Mouse (Mus musculus): ENCODE measurements around the gene Spsb4.

The Spsb4 gene

DNA sequence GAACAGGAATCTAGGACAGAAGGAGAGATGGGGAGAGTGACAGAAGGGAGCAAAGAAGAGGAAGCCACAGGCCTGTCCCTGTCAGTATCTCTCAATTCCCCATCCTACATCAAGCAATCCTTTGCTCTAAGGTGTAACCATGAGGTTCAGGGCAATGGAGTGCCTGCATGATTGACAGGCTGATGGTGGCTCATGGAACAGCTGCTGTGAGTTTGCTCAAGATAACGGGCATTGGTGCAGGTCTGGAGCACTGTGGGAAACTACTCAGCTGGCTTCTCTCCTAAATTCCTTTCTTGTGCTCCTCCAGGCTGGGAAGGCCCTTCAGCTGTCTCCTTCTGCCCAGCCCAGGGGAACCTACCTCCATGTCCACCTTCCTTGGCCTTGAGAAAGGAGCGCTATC is 109.9 kb downstream of the Spsb4 start:
- DNase-seq (ENCODE audit: extremely low read depth, low read depth) = no peak

DNA sequence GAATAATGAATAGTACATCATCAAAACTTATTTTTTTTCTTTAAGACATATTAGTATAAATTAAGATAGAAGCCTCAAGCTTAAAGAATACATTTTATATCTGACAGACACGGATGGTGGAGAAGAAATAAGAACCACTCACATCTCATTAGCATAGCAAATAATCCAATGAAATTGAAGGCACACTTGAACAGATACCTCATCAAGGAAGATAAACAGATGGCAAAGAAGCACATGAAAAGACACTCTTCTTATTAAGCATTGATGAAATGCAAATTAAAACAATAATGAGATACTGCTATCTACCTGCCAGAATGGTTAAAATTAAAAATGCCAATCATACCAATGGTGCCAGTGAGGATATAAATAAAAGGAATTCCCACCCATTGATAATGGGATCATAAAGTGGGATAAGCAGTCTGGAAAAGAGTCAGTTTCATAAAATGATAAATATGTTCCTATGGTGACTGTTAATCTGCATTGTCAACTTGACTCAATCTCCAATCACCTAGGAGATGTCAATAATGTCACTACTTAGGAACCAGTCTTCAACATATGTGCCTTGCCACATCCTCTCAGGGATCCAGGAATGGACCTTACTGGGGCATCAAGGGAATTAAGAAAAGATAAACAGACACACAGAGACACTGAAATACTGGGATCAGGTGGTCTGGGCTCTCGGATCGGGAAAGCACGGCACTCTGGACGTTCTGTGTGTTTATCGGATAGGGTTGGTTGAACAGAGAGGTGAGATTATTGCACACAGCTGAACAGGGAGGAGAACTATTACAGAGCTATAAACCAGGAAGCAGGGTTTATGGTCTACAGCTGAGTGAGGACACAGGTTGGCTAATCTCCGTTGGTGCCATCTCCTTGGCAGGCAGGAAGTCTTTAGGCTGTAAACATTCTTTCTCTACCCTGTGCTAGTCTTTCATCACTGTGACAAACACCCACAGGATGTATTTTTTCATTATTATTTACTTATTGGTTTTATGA is 114.0 kb downstream of the Spsb4 start:
- DNase-seq (ENCODE audit: extremely low read depth, low read depth) = no peak

DNA sequence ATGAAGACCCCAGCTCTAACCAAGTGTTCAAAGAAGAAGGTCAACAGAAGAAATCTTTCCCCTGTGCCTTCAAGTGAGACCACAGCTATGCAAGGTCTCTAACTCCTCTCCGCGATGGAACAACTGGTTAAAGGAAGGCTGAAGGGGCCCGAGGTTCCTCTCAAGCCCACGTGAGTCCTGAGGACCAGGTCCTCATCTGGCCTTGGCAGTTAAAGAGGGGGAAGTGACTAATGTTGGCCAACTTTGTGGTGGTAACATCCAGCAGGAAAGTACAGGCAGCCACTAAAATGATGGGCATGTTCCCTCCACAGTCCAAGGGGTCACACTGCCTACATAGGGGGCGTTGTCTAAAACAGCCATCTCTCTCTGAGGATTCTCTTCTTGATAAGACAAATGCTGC is 118.9 kb downstream of the Spsb4 start:
- DNase-seq (ENCODE audit: extremely low read depth, low read depth) = no peak

DNA sequence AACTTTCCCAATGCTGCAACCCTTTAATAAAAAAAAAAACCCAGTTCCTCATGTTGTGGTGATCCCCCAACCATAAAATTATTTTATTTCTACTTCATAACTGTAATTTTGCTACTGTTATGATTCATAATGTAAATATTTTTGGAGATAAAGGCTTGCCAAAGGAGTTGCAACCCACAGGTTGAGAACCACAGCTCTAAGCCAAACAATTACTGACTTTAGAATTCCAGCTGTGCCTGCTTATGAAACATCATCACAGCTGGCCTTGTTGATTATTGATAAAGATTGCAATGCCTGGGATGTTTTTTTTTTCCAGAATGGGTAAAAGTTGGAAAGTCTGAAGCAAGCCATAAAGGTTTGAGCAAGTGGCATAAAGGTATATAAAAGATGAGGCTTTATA is 119.6 kb downstream of the Spsb4 start:
- no peak for DNase-seq (ENCODE audit: extremely low read depth, low read depth)

DNA sequence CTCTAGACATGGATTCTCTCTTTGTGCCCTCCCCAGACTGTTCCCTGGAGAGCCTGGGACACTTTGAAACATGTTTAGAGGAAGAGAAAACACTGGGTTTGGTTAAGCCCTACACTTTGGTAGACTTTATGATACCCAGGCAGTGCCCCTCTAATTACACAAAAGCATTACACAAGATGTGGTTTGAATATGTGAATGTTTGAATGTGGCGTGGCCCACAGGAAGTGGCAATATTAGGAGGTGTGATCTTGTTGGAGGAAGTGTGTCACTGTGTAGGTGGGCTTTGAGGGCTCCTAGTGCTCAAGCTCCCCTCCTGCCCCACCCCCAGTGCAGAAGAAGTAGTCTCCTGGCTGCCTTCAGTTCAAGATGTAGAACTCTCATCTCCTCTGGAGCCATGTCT is 122.0 kb downstream of the Spsb4 start:
- DNase-seq (ENCODE audit: extremely low read depth, low read depth) = no peak

DNA sequence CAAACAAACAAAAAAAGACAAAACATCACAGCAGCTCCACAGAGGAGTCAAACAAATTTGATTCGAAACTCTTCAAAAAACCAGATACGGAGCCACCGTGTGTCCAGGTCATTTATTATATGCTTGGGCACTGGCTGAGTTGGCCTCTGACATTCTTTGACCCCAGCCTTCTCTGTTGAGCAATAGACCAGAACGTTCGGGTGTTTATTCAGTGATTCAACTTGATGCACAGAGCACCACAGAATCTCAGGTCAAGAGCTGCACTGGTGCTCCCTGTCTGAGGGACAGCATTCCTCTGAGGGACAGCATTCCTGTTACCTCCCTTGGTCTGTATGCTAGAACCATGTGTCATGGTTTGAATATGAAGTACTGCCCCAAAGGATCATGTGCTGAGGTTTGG is 125.1 kb downstream of the Spsb4 start:
- DNase-seq (ENCODE audit: extremely low read depth, low read depth) = no peak
